ENCODE assay signal across 16 mouse cellular contexts in genomic region chr3:154778836-154779595, GRCm38 (mm10).
DNase-seq lines count a peak whose midpoint lies in the region; ATAC-seq and TF ChIP-seq lines count a peak whose summit lies in the region.
"Had no signal": no experiment of that assay in that cellular context is flagged by ENCODE, and none has a peak within 500 bp of the region (broad histone marks: within the 10 kb centered on the region; RNA-seq: fewer than 3 reads in every experiment).

No protein-coding gene starts in this region.

- 0 out of 2 replicates have a peak, but pooled peaks cover 3% of the 10 kb centered on the region for H3K27me3 ChIP-seq in midbrain, embryonic 12.5 days
- H3K27me3 ChIP-seq in midbrain, embryonic 10.5 days (ENCODE audit: low read depth, poor library complexity, severe bottlenecking), result no peaks in the 10 kb centered on the region
- H3K27me3 ChIP-seq in forebrain, embryonic 10.5 days (ENCODE audit: poor library complexity, severe bottlenecking), result no peaks in the 10 kb centered on the region
- H3K27me3 ChIP-seq in hindbrain, embryonic 16.5 days (replicated peaks; ENCODE audit: control insufficient read depth, insufficient read depth, low read length), result no peaks in the 10 kb centered on the region
- no peaks in the 10 kb centered on the region for H3K27me3 ChIP-seq in stomach, postnatal 0 days (ENCODE audit: control insufficient read depth, insufficient read depth, low read length)
- no peaks in the 10 kb centered on the region for H3K27me3 ChIP-seq in intestine, embryonic 16.5 days (replicated peaks; ENCODE audit: control insufficient read depth, insufficient read depth, low read length)

- no peak overlapping the region for H3K4me2 ChIP-seq in midbrain, embryonic 12.5 days (replicated peaks)
- H3K4me2 ChIP-seq in hindbrain, embryonic 16.5 days (ENCODE audit: low read length), result no peak overlapping the region
- no peak overlapping the region for H3K4me2 ChIP-seq in stomach, postnatal 0 days (replicated peaks; ENCODE audit: low read depth)
- no peak overlapping the region for H3K4me2 ChIP-seq in intestine, embryonic 16.5 days (ENCODE audit: low read depth, low read length)
- H3K4me2 ChIP-seq: limb, embryonic 13.5 days had no signal

- H3K4me3 ChIP-seq in midbrain, embryonic 12.5 days, result no peak overlapping the region
- H3K4me3 ChIP-seq in midbrain, embryonic 10.5 days, result no peak overlapping the region
- H3K4me3 ChIP-seq in forebrain, embryonic 10.5 days, result no peak overlapping the region
- no peak overlapping the region for H3K4me3 ChIP-seq in hindbrain, embryonic 16.5 days (ENCODE audit: low read length)
- no peak overlapping the region for H3K4me3 ChIP-seq in stomach, postnatal 0 days (ENCODE audit: low read depth, low read length)
- H3K4me3 ChIP-seq in intestine, embryonic 16.5 days (ENCODE audit: low read length), result no peak overlapping the region
- H3K4me3 ChIP-seq: limb, embryonic 13.5 days had no signal

- no peak for TF ChIP-seq EP300 in stomach, postnatal 0 days (optimal IDR thresholded peaks at IDR 0.05)

- H3K36me3 ChIP-seq in midbrain, embryonic 12.5 days, result no peaks in the 10 kb centered on the region
- H3K36me3 ChIP-seq in midbrain, embryonic 10.5 days, result no peaks in the 10 kb centered on the region
- H3K36me3 ChIP-seq in forebrain, embryonic 10.5 days (replicated peaks), result no peaks in the 10 kb centered on the region
- H3K36me3 ChIP-seq in hindbrain, embryonic 16.5 days (ENCODE audit: control insufficient read depth, insufficient read depth, low read length), result no peaks in the 10 kb centered on the region
- H3K36me3 ChIP-seq in stomach, postnatal 0 days (ENCODE audit: control insufficient read depth, insufficient read depth, low read length), result no peaks in the 10 kb centered on the region
- no peaks in the 10 kb centered on the region for H3K36me3 ChIP-seq in intestine, embryonic 16.5 days (ENCODE audit: control insufficient read depth, insufficient read depth, low read length)
- H3K36me3 ChIP-seq: limb, embryonic 13.5 days had no signal

- no peak for DNase-seq in midbrain, embryonic 10.5 days (ENCODE audit: low spot score)
- no peak for DNase-seq in forebrain, embryonic 10.5 days (ENCODE audit: extremely low spot score, low spot score)
- peak; percentile 8 for DNase-seq in stomach, postnatal 0 days (ENCODE audit: low spot score)
- DNase-seq in right cerebral cortex, adult 2 months (ENCODE audit: low spot score in 2 of 2), result no peak
- no peak for DNase-seq in kidney, postnatal 25 days
- DNase-seq: adrenal gland, postnatal 14 days; gastrocnemius, postnatal 10 days; kidney, postnatal 10 days; layer of hippocampus, postnatal 36 days; liver, postnatal 0 days; thymus, postnatal 14 days had no signal

- no peak for TF ChIP-seq CTCF in stomach, postnatal 0 days (IDR thresholded peaks at IDR 0.05; ENCODE audit: low read depth)

- WGBS in midbrain, embryonic 12.5 days, result 65% methylated on average over 6 of the region's 6 CpGs
- 75% methylated on average over 6 of the region's 6 CpGs for WGBS in midbrain, embryonic 10.5 days
- WGBS in forebrain, embryonic 10.5 days, result 63% methylated on average over 6 of the region's 6 CpGs
- WGBS in hindbrain, embryonic 16.5 days, result 45% methylated on average over 6 of the region's 6 CpGs
- WGBS in stomach, postnatal 0 days, result 75% methylated on average over 6 of the region's 6 CpGs
- WGBS in intestine, embryonic 16.5 days, result 74% methylated on average over 6 of the region's 6 CpGs

- H3K9ac ChIP-seq in midbrain, embryonic 12.5 days (replicated peaks), result no peak overlapping the region
- no peak overlapping the region for H3K9ac ChIP-seq in hindbrain, embryonic 16.5 days (ENCODE audit: low read depth, low read length)
- H3K9ac ChIP-seq in stomach, postnatal 0 days (ENCODE audit: low read length), result no peak overlapping the region
- H3K9ac ChIP-seq in intestine, embryonic 16.5 days (ENCODE audit: low read depth, low read length), result no peak overlapping the region
- H3K9ac ChIP-seq: limb, embryonic 13.5 days; liver, postnatal 0 days had no signal

- H3K9me3 ChIP-seq in midbrain, embryonic 12.5 days, result no peaks in the 10 kb centered on the region
- no peaks in the 10 kb centered on the region for H3K9me3 ChIP-seq in midbrain, embryonic 10.5 days (replicated peaks)
- H3K9me3 ChIP-seq in forebrain, embryonic 10.5 days, result no peaks in the 10 kb centered on the region
- no peaks in the 10 kb centered on the region for H3K9me3 ChIP-seq in hindbrain, embryonic 16.5 days (ENCODE audit: control insufficient read depth, low read length)
- no peaks in the 10 kb centered on the region for H3K9me3 ChIP-seq in stomach, postnatal 0 days (ENCODE audit: control insufficient read depth, low read length)
- no peaks in the 10 kb centered on the region for H3K9me3 ChIP-seq in intestine, embryonic 16.5 days (ENCODE audit: control insufficient read depth, low read length)
- H3K9me3 ChIP-seq: limb, embryonic 13.5 days had no signal

- peaks cover 17% of the 10 kb centered on the region for H3K4me1 ChIP-seq in midbrain, embryonic 12.5 days
- H3K4me1 ChIP-seq in midbrain, embryonic 10.5 days, result peaks cover 12% of the 10 kb centered on the region; the same call in 1 of the 2 replicates
- peaks cover 36% of the 10 kb centered on the region for H3K4me1 ChIP-seq in forebrain, embryonic 10.5 days
- peaks cover 11% of the 10 kb centered on the region for H3K4me1 ChIP-seq in hindbrain, embryonic 16.5 days (ENCODE audit: control insufficient read depth, insufficient read depth, low read depth, low read length)
- no peaks in the 10 kb centered on the region for H3K4me1 ChIP-seq in stomach, postnatal 0 days (replicated peaks; ENCODE audit: control insufficient read depth, insufficient read depth)
- H3K4me1 ChIP-seq in intestine, embryonic 16.5 days (ENCODE audit: control insufficient read depth, insufficient read depth, low read length), result no peaks in the 10 kb centered on the region

- peak; percentile 82 for ATAC-seq in midbrain, embryonic 12.5 days (ENCODE audit: low FRiP score, low read depth)
- peak; percentile 62; the same call in 1 of the 2 replicates for ATAC-seq in hindbrain, embryonic 16.5 days
- ATAC-seq in stomach, postnatal 0 days (ENCODE audit: low FRiP score, low TSS enrichment), result no peak
- no peak for ATAC-seq in intestine, embryonic 16.5 days
- ATAC-seq: liver, postnatal 0 days had no signal

- H3K27ac ChIP-seq in midbrain, embryonic 12.5 days (replicated peaks), result no peak overlapping the region
- no peak overlapping the region for H3K27ac ChIP-seq in midbrain, embryonic 10.5 days (replicated peaks)
- peak overlapping the region; percentile 40; the same call in 1 of the 2 replicates for H3K27ac ChIP-seq in forebrain, embryonic 10.5 days
- no peak overlapping the region for H3K27ac ChIP-seq in hindbrain, embryonic 16.5 days (ENCODE audit: low read depth, low read length)
- H3K27ac ChIP-seq in stomach, postnatal 0 days (replicated peaks), result no peak overlapping the region
- no peak overlapping the region for H3K27ac ChIP-seq in intestine, embryonic 16.5 days (ENCODE audit: low read length)
- H3K27ac ChIP-seq: limb, embryonic 13.5 days; macrophage had no signal

Comparison
In these comparisons a context has a peak if more than half of its experiments do, and no peak if none do; other contexts are left out.
1. ATAC-seq: peak in midbrain, embryonic 12.5 days (single experiment) and hindbrain, embryonic 16.5 days (single experiment); none in stomach, postnatal 0 days (single experiment) and intestine, embryonic 16.5 days (single experiment).